Mouse (Mus musculus) right cerebral cortex, adult 18-20 months (tissue): ENCODE data around the gene Clec16a.

ENCODE experiments used
- DNase-seq: peaks from one replicate; pipeline ENCODE4 v3.0.0; 2022; ENCODE audit warnings: mixed read lengths

The Clec16a gene

DNA sequence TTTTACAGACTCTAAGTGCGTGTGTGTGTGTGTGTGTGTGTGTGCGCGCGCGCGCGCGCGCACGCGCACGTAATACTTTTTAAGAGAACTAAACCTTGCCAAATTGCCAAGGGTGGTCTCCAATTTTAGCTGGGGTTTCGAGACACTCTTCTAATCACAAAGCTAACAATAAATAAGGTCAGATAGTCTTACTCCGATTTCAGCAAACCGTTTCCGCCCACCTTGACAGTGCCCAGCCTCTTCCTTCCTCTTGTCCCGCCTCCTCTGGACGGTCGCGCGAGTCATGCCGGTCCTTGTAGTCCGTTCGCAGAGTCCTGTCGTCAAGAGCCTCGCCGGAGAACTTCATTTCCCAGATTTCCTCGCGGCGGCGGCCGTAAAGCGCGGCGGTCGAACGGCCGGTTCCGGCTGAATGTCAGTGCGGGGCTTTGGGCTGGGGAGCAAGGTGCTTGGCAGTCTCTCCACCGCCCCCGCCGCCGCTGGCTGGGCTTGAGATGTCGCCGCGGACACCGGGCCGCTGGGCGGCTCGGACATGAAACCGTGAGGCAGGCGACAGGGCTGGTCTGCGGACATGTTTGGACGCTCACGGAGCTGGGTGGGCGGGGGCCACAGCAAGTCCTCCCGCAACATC, at the start of gene Clec16a:
Gene Clec16a, plus strand, starts transcription at position 345 of the 628 bp plus-strand sequence.
- DNase-seq, result peak; percentile 97

DNA sequence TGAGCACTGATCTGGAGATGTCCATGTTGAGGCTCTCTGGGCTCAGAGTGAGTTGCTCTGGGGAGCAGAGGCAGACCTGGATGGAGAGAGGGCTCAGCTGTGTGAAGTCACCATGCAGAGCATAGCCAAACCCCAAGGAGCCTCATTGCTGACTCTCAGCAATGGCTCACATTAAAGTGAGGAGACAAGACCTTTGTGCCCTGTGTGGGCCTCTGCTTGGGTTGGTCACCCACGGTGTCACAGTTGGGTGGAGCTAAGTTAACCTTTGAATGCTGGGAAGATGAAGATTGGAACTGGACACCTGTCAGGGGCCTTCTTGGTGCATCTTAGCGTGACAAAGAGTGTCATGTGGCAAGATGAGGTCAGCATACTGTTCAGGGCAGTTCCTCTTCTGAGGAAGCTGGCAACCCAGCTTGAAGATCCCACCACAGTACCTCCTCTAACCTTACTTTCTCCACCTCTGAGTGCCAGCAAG, 49.3 kb upstream of the Clec16a start:
- no peak for DNase-seq

- no peak for DNase-seq
Measured at GRCm38 (mm10) chr16:10498096-10498602, 47.0 kb upstream of the Clec16a start.

GRCm38 (mm10) chr16:10499122-10499521, 46.0 kb upstream of the Clec16a start:
- no peak for DNase-seq

DNA sequence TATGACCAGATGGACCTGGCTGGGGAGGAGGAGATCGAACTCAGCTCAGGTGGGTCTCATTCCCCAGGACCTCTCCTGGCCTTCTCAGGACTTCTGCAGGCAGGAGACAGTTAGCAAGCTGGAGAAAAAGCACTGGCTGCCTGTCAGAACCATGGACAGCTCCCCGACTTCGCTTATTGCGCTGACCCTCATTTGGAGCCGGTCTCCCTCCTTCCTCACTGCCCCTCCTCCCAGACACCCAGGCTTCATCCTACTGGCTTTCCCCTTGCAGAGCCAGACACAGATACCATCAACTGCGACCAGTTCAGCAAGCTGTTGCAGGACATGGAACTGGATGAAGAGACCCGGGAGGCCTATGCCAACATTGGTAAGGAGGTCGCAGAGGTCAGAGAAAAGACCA, 43.3 kb upstream of the Clec16a start:
- no peak for DNase-seq

GRCm38 (mm10) chr16:10503058-10503457, 42.1 kb upstream of the Clec16a start:
- DNase-seq, result no peak

GRCm38 (mm10) chr16:10507445-10507844, 37.7 kb upstream of the Clec16a start:
- DNase-seq, result no peak

GRCm38 (mm10) chr16:10508691-10509090, 36.4 kb upstream of the Clec16a start:
- DNase-seq, result no peak

GRCm38 (mm10) chr16:10510477-10511133, 34.5 kb upstream of the Clec16a start:
- no peak for DNase-seq

DNA sequence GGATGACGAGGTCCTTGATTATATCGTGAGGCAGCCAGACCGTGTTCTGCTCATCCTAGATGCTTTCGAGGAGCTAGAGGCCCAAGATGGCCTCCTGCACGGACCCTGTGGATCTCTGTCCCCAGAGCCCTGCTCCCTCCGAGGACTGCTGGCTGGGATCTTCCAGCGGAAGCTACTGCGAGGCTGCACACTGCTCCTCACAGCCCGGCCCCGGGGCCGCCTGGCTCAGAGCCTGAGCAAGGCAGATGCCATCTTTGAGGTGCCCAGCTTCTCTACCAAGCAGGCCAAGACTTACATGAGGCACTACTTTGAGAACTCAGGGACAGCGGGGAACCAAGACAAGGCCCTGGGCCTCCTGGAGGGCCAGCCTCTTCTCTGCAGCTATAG, 34.0 kb upstream of the Clec16a start:
- no peak for DNase-seq

GRCm38 (mm10) chr16:10515953-10516572, 29.1 kb upstream of the Clec16a start:
- no peak for DNase-seq

DNA sequence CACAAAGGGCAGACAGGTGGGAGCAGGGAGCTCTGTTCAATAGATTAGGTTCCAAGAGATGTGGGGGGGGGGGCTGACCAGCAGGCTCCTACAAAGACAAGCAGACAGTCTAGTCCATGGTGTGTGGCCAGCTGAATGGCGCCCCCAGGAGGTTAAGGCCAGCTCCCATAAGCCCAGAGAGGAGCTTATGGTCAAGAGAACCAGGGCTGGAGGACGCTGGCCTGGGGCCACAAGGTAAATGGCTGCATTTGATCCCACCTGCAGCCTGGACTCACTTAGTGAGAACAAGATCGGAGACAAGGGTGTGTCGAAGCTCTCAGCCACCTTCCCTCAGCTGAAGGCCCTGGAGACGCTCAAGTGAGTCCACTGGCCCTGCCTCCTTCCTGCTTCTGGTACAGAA, 27.1 kb upstream of the Clec16a start:
- no peak for DNase-seq

- peak; percentile 70 for DNase-seq
Measured at GRCm38 (mm10) chr16:10520908-10521614, 24.1 kb upstream of the Clec16a start.

DNA sequence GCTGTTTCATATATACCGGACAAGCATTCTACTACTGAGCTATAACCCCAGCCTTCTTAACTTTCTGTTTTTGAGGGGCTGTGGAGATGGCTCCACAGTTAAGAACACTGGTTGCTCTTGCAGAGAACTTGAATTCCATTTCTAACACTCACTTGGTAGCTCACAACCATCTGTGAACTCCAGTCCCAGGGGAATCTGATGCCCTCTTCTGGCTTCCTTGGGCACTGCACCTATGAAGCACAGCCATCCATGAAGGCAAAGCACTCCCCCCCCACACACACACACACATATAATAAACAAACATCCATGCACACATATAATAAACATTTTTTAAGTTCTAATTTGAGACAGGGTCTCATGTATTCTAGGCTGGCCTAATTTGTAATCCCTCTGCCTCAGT, 22.3 kb upstream of the Clec16a start:
- peak; percentile 64 for DNase-seq

DNA sequence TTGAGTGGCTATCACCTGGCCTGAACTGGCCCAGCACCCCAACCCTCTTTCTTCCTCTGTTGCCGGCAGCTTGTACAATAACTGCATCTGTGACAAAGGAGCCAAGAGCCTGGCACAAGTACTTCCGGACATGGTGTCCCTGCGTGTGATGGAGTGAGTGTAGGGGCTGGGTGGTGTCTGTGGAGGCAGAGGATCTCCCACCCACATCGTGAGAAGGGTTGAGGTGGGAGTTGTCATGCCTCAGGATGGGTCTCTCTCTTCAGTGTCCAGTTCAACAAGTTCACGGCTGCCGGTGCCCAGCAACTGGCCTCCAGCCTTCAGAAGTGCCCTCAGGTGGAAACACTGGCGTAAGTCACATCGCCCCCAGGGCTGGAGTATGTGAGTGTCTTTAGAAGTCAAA, 21.5 kb upstream of the Clec16a start:
- no peak for DNase-seq

GRCm38 (mm10) chr16:10524866-10525609, 20.1 kb upstream of the Clec16a start:
- no peak for DNase-seq

GRCm38 (mm10) chr16:10525610-10525980, 19.5 kb upstream of the Clec16a start:
- no peak for DNase-seq

DNA sequence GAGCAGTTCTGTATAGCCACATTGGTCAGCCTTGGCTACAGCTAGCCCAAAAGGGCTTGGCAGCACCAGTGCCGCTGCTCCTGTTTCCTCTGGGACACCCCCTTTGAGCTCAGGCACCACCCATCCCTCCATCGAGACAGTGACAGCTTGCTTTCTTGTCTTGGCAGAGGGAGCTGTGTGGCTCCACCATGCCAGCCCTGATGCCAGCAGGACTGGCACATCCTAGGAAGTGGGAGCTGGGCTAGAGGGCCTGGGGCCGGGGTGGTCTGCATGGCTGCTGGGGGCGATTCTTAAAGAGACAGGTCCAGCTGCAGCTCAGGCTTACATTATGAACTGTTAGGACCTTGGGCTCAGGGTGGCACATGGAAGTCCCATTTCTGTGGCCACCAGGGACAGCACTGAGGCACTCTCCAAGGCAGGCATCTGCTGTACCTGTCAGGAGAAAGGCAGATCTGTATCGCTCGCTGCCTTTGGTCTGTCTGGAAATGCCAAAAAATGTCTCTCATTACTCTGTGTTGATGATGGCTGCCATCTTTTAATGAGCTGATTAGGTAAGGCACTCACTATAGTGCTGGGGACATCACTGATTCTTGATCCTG, 18.0 kb upstream of the Clec16a start:
- no peak for DNase-seq

DNA sequence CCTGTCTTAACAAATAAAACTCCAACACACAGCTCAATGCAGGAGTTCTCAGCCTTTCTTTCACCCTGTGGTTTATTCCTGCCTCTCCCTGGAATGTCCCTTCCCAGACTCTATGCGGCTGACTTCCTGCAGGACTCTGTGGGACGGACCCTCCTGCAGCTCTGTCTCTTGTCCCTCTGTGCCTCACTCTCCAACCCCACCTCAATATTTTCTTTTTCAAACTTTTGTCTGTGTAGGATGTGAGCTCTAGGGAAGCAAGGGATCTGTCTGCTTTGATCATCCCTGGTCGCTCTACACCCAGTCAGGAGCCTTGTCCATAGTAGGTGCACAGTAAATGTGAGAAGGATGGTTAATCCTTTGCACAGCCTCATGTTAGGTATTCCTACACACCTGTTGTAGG, 16.8 kb upstream of the Clec16a start:
- DNase-seq, result no peak

DNA sequence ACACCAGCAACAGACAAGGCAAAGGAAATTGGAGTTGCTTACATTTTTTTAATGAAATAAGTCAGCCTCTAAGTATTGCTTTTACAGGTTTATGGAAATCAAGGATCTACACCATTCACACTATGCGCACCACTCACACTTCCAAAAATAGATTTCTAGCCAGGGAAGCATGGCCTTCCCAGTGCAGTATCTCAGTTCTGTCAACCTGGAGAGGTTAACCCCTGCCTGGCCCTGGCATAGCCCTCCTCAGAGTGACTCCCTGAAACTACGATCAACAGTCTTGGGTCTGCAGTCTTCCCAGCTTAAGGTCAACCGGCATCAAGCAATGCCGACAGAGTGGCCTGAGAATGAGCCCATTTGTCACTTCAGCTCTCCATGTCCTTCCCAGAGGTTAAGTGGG, 15.0 kb upstream of the Clec16a start:
- no peak for DNase-seq

- no peak for DNase-seq
Measured at GRCm38 (mm10) chr16:10533781-10534180, 11.4 kb upstream of the Clec16a start.

GRCm38 (mm10) chr16:10534567-10534966, 10.6 kb upstream of the Clec16a start:
- no peak for DNase-seq
